Mouse (Mus musculus) forebrain, embryonic 14.5 days (tissue): ENCODE measurements around the gene Rbms1. TPM values are rescaled to one million over a fixed set of nuclear protein-coding genes. Genes with fewer than 3 reads are reported as not detected.

Source experiments
- ATAC-seq: fragments of 200-750 bp; cut with Nextera tagmentation; 2 replicates; pipeline ENCODE4 v1.8.0; 2017; ENCODE audit warnings: mild to moderate bottlenecking, moderate library complexity
- DNase-seq: peaks from one replicate; pipeline ENCODE4 v3.0.0-alpha.2; 2015; ENCODE audit warnings: low spot score
- H3K27ac ChIP-seq: fragments of 300-500 bp; sonication (generic); 2 replicates; pipeline ENCODE4 v1.5.1; 2014; ENCODE audit warnings: low read depth, mild to moderate bottlenecking, control low read depth, low read length, moderate library complexity
- H3K27me3 ChIP-seq: fragments of 300-500 bp; sonication (generic); replicated peaks from 2 replicates; pipeline ENCODE4 v1.6.1; 2014; ENCODE audit warnings: low read length, control low read depth, mixed read lengths; ENCODE audit not compliant: control insufficient read depth, insufficient read depth
- H3K36me3 ChIP-seq: fragments of 300-500 bp; sonication (generic); 2 replicates; pipeline ENCODE4 v1.6.1; 2014; ENCODE audit warnings: low read length, control low read depth; ENCODE audit not compliant: control insufficient read depth, insufficient read depth
- H3K4me1 ChIP-seq: fragments of 300-500 bp; sonication (generic); 2 replicates; pipeline ENCODE4 v1.6.1; 2014; ENCODE audit warnings: antibody characterized with exemption, low read length, control low read depth; ENCODE audit not compliant: control insufficient read depth, insufficient read depth
- H3K4me2 ChIP-seq: fragments of 300-500 bp; sonication (generic); 2 replicates; pipeline ENCODE4 v1.6.1; 2014; ENCODE audit warnings: mild to moderate bottlenecking, control low read depth, low read length
- H3K4me3 ChIP-seq: fragments of 300-500 bp; sonication (generic); 2 replicates; pipeline ENCODE4 v1.5.1; 2014; ENCODE audit warnings: low read depth, low read length, control low read depth
- H3K9ac ChIP-seq: fragments of 300-500 bp; sonication (generic); 2 replicates; pipeline ENCODE4 v1.6.1; 2014; ENCODE audit warnings: mild to moderate bottlenecking, low read length, control low read depth, moderate library complexity
- H3K9me3 ChIP-seq: fragments of 300-500 bp; sonication (generic); replicated peaks from 2 replicates; pipeline ENCODE4 v1.6.1; 2016; ENCODE audit warnings: low read length, control low read depth, mixed read lengths; ENCODE audit not compliant: control insufficient read depth
- WGBS: fragments of 180-500 bp; shearing (Covaris S2); extraction: QIAGEN DNeasy Blood & Tissue Kit; methylation state at CpG from one replicate; pipeline ENCODE4 v1.1.7; 2014; 5-methylcytosine and 5-hydroxymethylcytosine counted together
- polyA plus RNA-seq: library from polyadenylated mRNA; unstranded; fragments of >200 nt; fragmentation: Nextera tagmentation; extraction: Ambion mirVana; gene quantifications from 2 replicates; pipeline ENCODE4 v1.2.1, GENCODE M21; 2014

Rbms1 gene
- polyA plus RNA-seq, 1 experiment from 2014 or later: 20.0 TPM

- ATAC-seq: no peak
- 68% methylated on average over 17 of the region's 17 CpGs for WGBS
- Histone ChIP-seq H3K4me2 (no peak overlapping the region), H3K4me3 (no peak overlapping the region), H3K27ac (no peak overlapping the region), H3K9ac (no peak overlapping the region), H3K27me3 (peaks cover 76% of the 10 kb centered on the region), H3K36me3 (no peaks in the 10 kb centered on the region), H3K4me1 (peaks cover 21% of the 10 kb centered on the region), H3K9me3 (no peaks in the 10 kb centered on the region)
- no peak for DNase-seq
Observed at GRCm38 (mm10) chr2:60798767-60799529, 164.0 kb downstream of the Rbms1 start.

DNA sequence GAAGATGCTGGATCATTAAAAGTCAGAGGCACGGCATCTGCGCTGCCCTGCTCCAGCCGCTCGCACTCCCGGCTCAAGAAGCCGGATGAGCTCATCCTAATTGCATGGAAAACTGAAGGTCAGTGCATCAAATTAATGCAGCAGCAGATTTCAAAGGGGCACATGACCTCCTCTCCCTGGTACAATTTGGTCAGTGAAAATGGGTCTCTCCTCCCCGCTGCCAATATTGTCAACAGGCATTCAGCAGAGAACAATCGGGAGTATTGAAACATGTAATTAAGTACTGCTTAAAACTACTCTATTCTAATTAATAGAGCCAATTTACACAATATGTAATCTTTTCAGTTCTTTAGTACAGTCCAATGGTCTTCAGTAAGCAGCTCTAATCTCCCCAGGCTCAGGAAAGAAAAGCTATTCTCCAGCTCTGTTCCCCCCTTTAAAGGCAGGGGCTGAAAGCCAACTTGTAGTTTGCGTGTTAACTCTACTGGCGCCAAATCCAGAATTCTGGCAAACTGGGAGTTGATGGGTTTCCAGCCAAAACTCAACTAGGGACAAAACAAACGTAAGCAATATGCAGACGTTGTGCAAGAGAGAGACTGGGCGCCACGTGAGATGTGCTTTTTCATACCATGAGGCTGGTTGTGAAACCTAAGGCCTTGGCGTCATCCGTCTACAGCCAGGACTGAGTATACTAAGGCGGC lies 165.9 kb downstream of the Rbms1 start:
- Histone ChIP-seq H3K36me3 (no peaks in the 10 kb centered on the region), H3K4me2 (peak overlapping the region; percentile 25), H3K9ac (no peak overlapping the region), H3K27me3 (peaks cover 76% of the 10 kb centered on the region), H3K9me3 (no peaks in the 10 kb centered on the region), H3K27ac (no peak overlapping the region), H3K4me3 (no peak overlapping the region), H3K4me1 (peaks cover 21% of the 10 kb centered on the region)
- peak; percentile 89 for ATAC-seq
- WGBS: 6% methylated on average over 17 of the region's 17 CpGs
- peak; percentile 92 for DNase-seq

DNA sequence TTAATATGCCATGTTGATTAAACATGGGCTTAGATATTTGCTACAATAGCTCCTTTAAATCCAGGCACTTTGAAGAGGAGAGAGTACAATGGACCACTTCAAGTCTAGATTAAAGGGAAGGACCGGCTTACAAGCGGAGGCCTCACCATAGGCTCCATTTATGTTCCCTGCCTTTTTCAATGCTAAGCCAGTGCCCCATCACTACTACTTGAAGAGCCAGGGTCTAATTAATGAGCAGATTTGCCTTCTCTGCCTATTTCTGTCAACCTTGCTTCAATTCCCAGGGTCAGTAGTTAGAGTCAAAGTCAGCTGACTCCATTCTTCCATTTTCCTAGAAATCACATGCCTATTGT lies 166.4 kb downstream of the Rbms1 start:
- 0% methylated on average over 2 of the region's 2 CpGs for WGBS
- ATAC-seq (peak; percentile 62), DNase-seq (no peak)
- Histone ChIP-seq H3K36me3 (no peaks in the 10 kb centered on the region), H3K4me3 (no peak overlapping the region), H3K27ac (no peak overlapping the region), H3K9ac (no peak overlapping the region), H3K4me1 (peaks cover 21% of the 10 kb centered on the region), H3K4me2 (peak overlapping the region; percentile 25), H3K9me3 (no peaks in the 10 kb centered on the region), H3K27me3 (peaks cover 76% of the 10 kb centered on the region)

GRCm38 (mm10) chr2:60795861-60796260 lies 167.1 kb downstream of the Rbms1 start:
- Histone ChIP-seq H3K27ac (no peak overlapping the region), H3K9me3 (no peaks in the 10 kb centered on the region), H3K27me3 (peaks cover 76% of the 10 kb centered on the region), H3K9ac (no peak overlapping the region), H3K36me3 (no peaks in the 10 kb centered on the region), H3K4me3 (no peak overlapping the region), H3K4me2 (no peak overlapping the region), H3K4me1 (peaks cover 18% of the 10 kb centered on the region)
- WGBS: 37% methylated on average over 9 of the region's 9 CpGs
- no peak for ATAC-seq
- no peak for DNase-seq

DNA sequence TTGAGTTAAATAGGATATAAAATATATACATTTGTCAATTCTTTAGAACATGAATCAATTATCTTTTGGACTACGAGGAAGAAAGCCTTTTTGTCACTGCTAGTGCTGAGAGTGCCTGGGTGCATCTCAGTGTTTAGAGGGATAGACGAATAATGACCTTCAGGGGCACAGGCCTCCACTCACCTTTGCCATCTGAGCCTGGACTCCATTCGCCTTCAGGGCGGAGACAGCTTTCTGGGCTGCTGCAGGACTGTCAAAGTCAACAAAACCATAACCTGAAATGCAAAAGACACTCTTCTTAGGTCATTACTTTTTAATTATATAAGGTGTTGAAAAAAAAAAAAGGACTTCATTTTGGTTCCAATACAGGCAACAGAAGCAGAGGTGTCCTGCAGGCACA lies 170.5 kb downstream of the Rbms1 start:
- Histone ChIP-seq H3K4me2 (no peak overlapping the region), H3K27me3 (peaks cover 64% of the 10 kb centered on the region), H3K36me3 (no peaks in the 10 kb centered on the region), H3K9ac (no peak overlapping the region), H3K4me3 (no peak overlapping the region), H3K27ac (no peak overlapping the region), H3K4me1 (peaks cover 33% of the 10 kb centered on the region), H3K9me3 (no peaks in the 10 kb centered on the region)
- WGBS: 82% methylated on average over 4 of the region's 4 CpGs
- DNase-seq: no peak
- no peak for ATAC-seq

- 10% methylated on average over 3 of the region's 3 CpGs for WGBS
- H3K27ac ChIP-seq: no peak overlapping the region
- H3K27me3 ChIP-seq: peaks cover 60% of the 10 kb centered on the region
Observed at GRCm38 (mm10) chr2:60789126-60789525, 173.9 kb downstream of the Rbms1 start.

DNA sequence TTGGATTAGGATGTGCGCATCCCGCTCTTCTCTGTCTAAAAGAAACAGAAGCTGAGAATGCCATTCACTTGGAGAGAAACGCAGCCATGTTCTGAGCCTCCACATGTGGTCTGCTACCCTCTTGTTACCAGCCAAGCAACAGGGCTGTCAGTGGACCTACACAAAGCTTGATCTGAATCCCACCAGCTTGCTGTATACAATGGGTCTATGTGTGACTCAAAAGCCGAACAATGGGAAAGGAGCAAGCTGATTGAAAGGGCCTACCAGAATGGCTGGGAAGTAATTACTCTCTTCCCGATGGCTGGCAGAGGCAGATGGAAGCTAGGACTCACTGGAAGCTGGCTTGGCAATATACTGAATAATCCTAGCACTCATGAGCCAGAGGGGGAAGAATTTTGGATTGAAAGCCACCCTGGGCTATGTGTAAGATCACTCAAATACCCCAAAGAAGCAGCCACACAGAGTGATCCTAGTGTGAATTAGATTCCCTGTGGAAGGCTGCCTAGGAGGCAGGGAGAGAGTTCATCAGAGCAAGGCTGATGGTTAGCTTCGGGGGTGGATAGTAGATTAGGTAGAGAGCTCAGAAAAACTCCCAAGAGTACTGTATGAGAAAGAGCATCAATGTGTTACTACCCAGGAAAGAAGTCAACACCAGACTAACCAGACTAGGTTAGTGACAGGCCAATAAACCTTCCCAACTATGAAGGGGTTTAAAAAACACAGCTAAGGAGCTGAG lies 174.7 kb downstream of the Rbms1 start:
- Histone ChIP-seq H3K9ac (no peak overlapping the region), H3K9me3 (no peaks in the 10 kb centered on the region; the same call in 1 of the 2 replicates), H3K36me3 (no peaks in the 10 kb centered on the region), H3K27ac (0 out of 2 replicates have a peak overlapping the region, but pooled peaks have one; percentile 5), H3K4me1 (peaks cover 21% of the 10 kb centered on the region), H3K27me3 (peaks cover 53% of the 10 kb centered on the region), H3K4me2 (no peak overlapping the region), H3K4me3 (no peak overlapping the region)
- DNase-seq (peak; percentile 92), ATAC-seq (peak; percentile 91)
- 1% methylated on average over 6 of the region's 6 CpGs for whole genome bisulfite sequencing

More at GRCm38 (mm10) chr2:60789126-60789525, 173.9 kb downstream of the Rbms1 start:
- Histone ChIP-seq H3K9ac (no peak overlapping the region), H3K36me3 (no peaks in the 10 kb centered on the region), H3K4me2 (no peak overlapping the region), H3K4me3 (no peak overlapping the region), H3K9me3 (no peaks in the 10 kb centered on the region; the same call in 1 of the 2 replicates), H3K4me1 (peaks cover 21% of the 10 kb centered on the region)
- 0 out of 2 replicates have a peak, but pooled peaks have one; percentile 7 for ATAC-seq
- peak; percentile 73 for DNase-seq

GRCm38 (mm10) chr2:60787088-60787487 lies 175.9 kb downstream of the Rbms1 start:
- Histone ChIP-seq H3K27me3 (peaks cover 52% of the 10 kb centered on the region), H3K4me1 (peaks cover 21% of the 10 kb centered on the region), H3K4me2 (no peak overlapping the region), H3K9me3 (no peaks in the 10 kb centered on the region; the same call in 1 of the 2 replicates), H3K36me3 (no peaks in the 10 kb centered on the region), H3K9ac (no peak overlapping the region), H3K4me3 (no peak overlapping the region), H3K27ac (no peak overlapping the region)
- ATAC-seq: no peak
- no peak for DNase-seq
- 87% methylated on average over 5 of the region's 5 CpGs for WGBS
